Mouse (Mus musculus) lung, postnatal 25 days (tissue): Measurements from ENCODE around the gene 5730596B20Rik.

Experiments used
- DNase-seq: peaks from one replicate; pipeline ENCODE4 v3.0.0; 2022; ENCODE audit warnings: low spot score

5730596B20Rik gene

DNA sequence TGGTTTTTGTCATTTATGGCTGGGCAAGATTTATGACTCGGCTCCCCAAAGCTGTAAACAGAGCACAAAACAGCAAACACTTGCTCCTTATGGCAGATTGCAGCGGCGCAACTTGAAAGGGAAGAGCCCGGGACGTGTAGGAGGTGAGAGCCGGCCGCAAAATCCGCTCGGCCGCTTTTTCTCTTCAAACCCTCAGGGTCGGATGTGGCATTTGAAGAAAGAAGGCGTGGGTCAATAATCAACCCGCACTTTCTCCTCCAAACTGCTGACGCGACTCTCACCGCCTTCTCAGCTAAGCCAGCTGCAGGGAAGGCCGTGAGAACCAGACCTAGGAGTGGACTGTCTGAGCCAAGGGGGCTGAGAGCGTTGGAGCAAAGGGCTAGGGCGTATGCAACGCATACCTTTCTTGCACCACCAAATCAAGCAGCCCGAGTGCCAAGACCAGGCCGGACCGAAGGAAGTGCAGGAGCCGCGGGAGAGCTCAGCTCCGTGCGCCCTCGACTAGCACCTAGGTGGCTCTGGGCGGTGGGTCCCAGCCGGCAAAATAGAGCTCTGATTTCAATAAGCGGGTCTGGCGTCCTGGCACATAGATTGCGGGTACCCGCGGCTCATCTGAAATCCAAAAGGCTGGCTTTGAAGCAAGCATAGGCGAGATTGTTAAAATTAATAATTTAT is at the start of gene 5730596B20Rik:
TSS of gene 5730596B20Rik (plus strand) at position 438 of the 675 bp plus-strand sequence.
- DNase-seq = no peak

DNA sequence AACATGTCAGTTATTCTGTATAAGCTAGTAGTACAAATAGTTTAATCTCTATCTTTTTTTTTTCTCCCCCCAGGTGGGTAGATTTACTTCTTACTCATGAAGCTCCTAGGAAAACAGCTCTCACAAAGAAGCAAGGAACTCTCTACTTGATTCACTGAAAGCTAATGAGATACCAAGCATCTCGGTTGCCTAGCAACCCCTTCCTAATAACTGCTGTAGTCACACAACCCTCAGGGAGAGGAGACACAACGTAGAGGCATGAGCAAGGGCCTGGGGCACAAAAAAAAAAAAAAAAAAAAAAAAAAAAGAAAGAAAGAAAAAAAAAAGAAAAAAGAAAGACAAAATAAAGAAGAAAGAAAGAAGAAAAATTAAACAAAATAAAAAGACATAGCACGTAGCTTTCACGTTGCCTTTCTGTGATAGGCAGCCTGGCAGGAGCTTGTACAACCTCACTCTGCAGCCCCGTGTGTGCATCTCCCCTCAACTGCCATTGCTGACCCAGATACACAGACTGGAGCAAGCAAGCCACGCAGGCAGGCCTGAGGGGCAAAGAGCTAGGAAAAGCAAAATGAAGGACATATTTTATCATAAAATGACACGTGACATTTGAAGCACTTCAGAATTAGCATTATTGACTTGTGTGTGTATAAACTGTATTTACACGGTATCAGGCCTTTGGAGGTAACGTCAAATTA is 39.3 kb upstream of the 5730596B20Rik start:
- no peak for DNase-seq

DNA sequence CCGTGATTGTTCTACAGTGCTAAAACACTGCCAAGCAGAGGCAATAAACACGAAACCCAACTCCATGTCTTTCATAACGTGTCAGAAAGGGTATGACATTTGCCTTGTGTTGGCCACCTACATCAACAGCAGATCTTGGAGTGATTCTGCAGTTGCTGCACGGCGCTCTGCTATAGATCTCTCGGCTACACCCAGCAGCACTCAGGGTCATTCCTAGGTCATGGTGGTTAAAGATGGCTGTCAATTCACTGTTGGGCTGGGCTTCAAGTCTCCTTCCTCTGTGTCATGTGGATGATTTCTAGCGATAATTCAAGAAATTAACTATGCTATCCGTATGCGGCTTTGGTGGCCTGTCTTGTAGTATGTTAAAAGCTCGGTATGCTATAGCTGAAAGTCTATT is 38.7 kb upstream of the 5730596B20Rik start:
- no peak for DNase-seq

GRCm38 (mm10) chr6:52139115-52139514 is 38.2 kb upstream of the 5730596B20Rik start:
- no peak for DNase-seq

DNA sequence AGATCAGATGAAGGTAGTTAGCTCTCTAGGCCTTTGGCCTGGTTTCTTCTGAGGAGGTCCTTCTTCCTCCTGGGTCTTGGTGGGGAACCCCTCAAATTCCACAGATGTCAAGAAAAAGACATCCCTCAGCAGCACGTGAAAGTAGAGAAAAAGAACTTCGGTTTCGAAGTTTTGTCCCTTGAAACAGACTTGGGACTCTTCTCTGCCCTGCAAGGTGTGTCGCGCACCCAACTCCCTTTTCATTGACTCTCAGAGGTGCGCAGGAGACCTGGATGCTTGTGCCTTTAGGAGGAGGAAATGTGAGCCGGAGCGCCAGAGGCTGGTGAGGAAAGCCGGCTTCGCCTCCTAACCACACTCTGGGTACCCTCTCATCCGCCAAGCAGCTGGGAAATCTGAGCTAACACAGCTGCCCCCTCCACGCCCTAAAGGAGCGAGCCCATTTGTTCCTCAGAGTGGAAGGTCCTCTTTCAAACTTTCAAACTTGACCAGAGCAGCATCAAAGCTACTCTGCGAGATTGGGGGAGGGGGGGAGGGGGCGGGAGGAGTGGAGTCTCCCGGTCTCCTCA is 26.8 kb upstream of the 5730596B20Rik start:
- no peak for DNase-seq

DNA sequence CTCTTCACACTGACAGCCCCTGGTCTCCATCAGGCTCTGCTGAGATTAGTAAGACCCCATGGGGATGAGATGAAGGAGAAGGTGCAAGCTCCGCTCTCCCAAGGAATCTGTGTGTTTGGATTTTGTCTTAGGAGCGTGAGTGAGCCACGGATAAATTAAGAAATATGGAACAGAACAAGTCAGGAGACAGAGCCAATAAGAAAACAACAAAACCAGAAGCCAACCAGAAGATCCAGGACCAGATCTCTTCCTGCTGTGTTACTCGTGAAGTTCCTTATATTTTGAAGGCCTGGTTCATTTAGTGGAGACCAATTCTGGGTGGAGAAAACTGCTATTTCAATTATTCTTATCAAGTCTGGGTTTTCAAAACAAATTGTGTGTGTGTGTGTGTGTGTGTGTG is 25.7 kb upstream of the 5730596B20Rik start:
- no peak for DNase-seq

- no peak for DNase-seq
Measured at GRCm38 (mm10) chr6:52152226-52153193, 24.8 kb upstream of the 5730596B20Rik start.

DNA sequence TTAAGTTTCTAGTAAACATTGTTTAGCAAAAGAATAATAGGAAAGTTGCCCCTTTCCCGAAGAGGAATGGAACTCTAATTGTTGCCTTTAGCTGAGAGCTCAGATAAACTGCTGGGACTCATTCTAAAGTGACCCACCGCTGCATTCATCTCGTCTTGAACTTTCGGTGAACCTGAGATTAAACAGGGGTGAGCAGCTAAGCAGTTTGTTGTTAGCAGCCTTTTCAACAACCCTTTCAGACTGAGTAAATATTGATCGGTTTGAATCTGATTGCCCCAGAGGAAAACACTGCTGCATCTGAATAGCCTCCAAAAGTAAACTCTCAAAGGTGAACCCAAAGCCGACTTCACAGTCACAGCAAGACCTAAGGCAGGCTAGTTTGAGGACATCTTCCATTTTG is 24.0 kb upstream of the 5730596B20Rik start:
- no peak for DNase-seq

- no peak for DNase-seq
Measured at GRCm38 (mm10) chr6:52154044-52154443, 23.3 kb upstream of the 5730596B20Rik start.

DNA sequence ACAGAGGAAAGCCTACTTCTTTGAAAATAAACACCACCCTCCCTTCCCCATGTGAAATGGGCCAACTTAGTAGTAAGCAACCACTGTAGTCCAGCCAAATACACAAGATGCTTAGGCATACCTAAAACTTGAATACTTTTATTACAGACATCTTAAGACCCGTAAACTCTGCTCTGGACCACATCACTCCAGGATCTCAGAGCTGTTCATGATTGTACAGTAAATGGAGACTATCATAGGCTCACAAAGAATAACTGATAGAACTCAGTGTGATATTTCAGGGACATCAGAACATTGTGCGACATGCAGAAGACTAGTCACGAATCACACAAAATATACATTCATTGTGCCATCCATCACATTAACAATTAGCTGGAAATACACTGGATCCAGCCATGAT is 21.8 kb upstream of the 5730596B20Rik start:
- no peak for DNase-seq

DNA sequence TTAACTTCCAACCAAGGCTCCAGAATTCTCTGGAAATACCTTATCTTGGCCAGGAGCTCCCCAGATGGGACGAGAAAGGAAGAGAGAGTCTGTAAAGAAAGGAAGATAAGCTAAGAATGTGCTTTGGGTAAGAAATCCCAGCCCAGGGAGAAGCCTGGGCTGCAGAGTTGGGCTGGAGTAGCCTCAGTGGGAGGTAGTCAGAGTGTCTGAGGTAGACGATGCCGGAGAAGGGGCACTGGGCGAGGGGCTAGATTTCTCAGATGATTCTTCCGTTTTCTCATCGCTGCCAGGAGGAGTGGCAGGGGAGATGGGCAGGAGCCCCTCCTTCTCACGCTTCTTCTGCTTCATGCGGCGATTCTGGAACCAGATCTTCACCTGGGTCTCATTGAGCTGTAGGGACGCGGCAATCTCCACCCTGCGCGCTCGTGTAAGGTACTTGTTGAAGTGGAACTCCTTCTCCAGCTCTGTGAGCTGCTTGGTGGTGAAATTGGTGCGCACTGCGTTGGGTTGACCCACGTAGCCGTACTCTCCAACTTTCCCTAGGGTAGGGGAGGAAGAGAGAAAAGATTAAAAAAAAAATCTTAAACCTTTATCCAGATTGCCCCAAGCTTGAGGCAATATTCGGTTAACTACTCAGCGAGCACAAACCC is 20.6 kb upstream of the 5730596B20Rik start:
- no peak for DNase-seq

GRCm38 (mm10) chr6:52157466-52158275 is 19.6 kb upstream of the 5730596B20Rik start:
- DNase-seq = no peak

DNA sequence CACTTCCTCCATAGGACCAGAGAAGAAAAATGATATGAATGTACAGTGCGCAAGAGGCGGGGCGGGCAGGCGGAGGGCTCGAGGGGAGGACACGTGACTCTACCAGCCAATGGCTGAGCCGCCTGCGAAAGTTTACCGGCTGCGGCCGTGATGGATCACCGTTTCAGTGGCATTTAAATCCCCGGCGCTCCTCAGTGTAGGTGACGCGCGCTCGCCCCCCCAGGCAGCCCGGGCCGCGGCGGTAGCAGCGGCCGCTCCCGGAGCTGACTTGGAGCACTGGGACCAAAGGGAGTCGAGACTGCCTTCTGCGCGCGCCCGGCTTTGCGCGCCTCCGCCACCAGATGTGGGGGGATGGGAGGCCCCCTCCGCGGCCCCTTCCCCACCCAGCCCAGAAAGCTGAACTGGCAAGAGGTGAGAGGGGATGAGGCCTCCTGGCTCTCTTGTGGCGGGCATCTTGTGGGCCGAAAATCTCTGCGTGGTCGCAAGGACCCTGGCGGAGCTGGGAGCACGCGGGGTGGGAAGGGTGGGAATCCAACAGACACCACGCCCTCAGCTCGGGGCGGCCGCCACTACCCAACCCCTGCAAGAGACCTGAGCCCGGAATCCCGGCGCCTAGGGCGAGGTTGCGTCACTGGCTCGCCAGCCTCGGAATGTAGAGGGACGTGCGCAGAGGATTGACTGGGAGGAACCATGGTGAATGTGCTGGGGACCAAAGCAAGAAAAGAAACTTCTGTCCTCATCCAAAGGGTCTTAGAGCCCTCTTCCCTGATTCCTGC is 18.8 kb upstream of the 5730596B20Rik start, which contains the start of gene Hoxa1:
TSS of gene Hoxa1 (minus strand) at position 42 of the 776 bp plus-strand sequence.
- DNase-seq = peak; percentile 85

GRCm38 (mm10) chr6:52159164-52159761 is 18.0 kb upstream of the 5730596B20Rik start:
- DNase-seq = no peak

- DNase-seq = no peak
Measured at GRCm38 (mm10) chr6:52159979-52160378, 17.3 kb upstream of the 5730596B20Rik start.

DNA sequence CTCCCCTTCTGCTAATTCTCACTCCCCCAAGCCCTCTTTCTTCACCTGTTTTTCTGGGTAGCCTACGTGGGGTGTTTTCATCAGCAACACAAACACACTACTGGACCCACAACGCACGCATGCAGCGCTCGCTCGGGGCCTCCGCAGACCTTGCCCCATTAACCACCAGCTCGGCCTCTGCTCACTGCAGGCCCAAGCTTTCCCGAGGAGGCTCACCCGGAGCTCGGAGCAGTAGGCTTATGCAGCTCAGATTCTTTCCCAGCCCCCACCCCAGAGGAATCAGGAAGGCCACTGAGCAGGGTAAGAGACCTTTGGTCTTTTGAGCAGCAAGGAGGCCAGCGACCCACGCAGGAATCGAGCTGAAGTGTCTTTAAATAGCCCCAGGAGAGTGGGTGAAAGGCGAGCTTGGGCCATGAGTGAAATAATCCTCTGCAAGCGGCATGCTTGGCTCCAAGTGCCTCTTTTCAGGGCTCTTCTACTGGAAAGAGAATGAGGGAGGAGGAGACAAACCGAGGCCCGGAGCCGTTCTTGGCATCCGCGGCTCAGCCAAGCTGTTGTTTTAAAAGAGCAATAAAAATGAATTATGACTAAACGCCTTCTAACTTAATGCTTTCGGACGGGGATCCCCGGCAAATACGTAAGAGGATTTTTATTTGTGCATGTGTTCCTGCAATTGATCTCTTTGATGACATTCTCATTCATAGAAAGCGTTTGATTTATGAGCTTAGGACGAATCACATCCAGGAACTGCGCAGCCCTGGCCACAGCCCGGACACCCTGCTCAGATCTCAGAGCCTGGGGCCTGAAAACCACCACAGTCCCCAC is 16.6 kb upstream of the 5730596B20Rik start:
- DNase-seq = no peak

DNA sequence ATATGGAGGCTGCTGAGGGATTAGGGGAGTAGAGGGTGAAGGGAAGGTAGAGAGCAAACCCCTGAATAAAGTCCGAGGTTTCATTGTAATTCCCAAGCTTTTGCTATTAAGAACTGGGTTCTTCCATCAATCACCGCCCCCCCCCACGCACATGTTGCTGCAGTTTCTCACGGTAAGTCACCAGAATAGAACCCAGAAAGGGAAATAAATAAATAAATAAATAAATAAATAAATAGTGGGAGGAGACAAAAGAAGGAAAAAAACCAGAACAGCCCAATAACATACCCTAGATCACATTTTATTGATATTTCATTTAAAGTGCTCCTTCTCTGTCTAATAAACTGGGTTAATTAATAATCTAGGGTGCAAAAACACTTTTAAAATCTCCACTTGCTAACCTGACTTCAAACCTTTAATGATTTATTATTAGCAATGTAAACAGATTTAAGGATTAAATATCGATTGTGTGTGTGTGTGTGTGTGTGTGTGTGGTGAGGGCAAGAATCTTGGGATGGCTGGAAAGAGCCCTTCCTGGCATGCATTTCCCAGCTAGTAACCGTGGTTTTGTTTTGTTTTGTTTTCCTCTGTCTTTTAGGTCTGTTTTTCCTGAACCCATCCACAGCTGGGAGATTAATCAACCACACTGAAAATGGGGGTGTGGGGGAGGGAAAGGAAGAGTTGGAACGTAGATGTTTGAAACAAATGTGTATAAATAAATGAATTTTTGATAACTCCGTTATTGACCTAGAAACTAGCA is 15.8 kb upstream of the 5730596B20Rik start:
- no peak for DNase-seq

DNA sequence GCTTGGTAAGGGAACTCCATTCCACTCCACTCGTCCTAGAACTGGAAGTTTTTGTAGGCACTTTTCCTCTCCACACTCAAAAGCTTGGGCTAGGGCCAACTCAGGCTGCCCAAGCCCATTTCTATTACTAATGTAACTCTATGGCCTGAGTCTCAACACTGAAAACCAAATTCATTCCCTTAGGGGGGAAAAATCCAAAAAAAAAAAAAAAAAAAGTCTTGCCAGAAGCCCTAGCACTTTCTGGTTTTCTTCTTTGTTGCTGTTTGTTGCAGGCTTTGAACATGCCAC is 15.3 kb upstream of the 5730596B20Rik start:
- no peak for DNase-seq
